Mouse (Mus musculus) liver, embryonic 15.5 days (tissue): ENCODE measurements around the gene Pmepa1. TPM values are rescaled to one million over a fixed set of nuclear protein-coding genes. Genes with fewer than 3 reads are reported as not detected.

Experiments
- ATAC-seq: fragments of 200-750 bp; cut with Nextera tagmentation; 2 replicates; pipeline ENCODE4 v1.8.0; 2017; ENCODE audit warnings: moderate number of reproducible peaks, mild to moderate bottlenecking, moderate library complexity; ENCODE audit not compliant: insufficient read depth
- H3K27ac ChIP-seq: fragments of 300-500 bp; sonication (generic); replicated peaks from 2 replicates; pipeline ENCODE4 v1.5.1; 2015; ENCODE audit warnings: mild to moderate bottlenecking, inconsistent platforms
- H3K27me3 ChIP-seq: fragments of 300-500 bp; sonication (generic); 2 replicates; pipeline ENCODE4 v1.6.1; 2015; ENCODE audit warnings: mild to moderate bottlenecking, inconsistent platforms
- H3K36me3 ChIP-seq: fragments of 300-500 bp; sonication (generic); replicated peaks from 2 replicates; pipeline ENCODE4 v1.6.1; 2015; ENCODE audit warnings: moderate library complexity, mild to moderate bottlenecking, inconsistent platforms
- H3K4me1 ChIP-seq: fragments of 300-500 bp; sonication (generic); replicated peaks from 2 replicates; pipeline ENCODE4 v1.6.1; 2015; ENCODE audit warnings: inconsistent platforms
- H3K4me2 ChIP-seq: fragments of 300-500 bp; sonication (generic); 2 replicates; pipeline ENCODE4 v1.6.1; 2015; ENCODE audit warnings: moderate library complexity, mild to moderate bottlenecking, inconsistent platforms
- H3K4me3 ChIP-seq: fragments of 300-500 bp; sonication (generic); replicated peaks from 2 replicates; pipeline ENCODE4 v1.5.1; 2015; ENCODE audit warnings: mild to moderate bottlenecking, inconsistent platforms
- H3K9ac ChIP-seq: fragments of 300-500 bp; sonication (generic); 2 replicates; pipeline ENCODE4 v1.6.1; 2015; ENCODE audit warnings: moderate library complexity, mild to moderate bottlenecking, inconsistent platforms
- H3K9me3 ChIP-seq: fragments of 300-500 bp; sonication (generic); replicated peaks from 2 replicates; pipeline ENCODE4 v1.6.1; 2016; ENCODE audit warnings: inconsistent platforms
- WGBS: fragments of 180-500 bp; shearing (Covaris S2); methylation state at CpG from one replicate; pipeline ENCODE4 v1.1.7; 2015; ENCODE audit warnings: mixed read lengths; ENCODE audit not compliant: insufficient replicate concordance; 5-methylcytosine and 5-hydroxymethylcytosine counted together
- polyA plus RNA-seq: library from polyadenylated mRNA; unstranded; fragments of >200 nt; fragmentation: Nextera tagmentation; extraction: Ambion mirVana; gene quantifications from 2 replicates; pipeline ENCODE4 v1.2.1, GENCODE M21; 2015

The Pmepa1 gene
- polyA plus RNA-seq, 1 experiment from 2014 or later: 0.12 TPM

DNA sequence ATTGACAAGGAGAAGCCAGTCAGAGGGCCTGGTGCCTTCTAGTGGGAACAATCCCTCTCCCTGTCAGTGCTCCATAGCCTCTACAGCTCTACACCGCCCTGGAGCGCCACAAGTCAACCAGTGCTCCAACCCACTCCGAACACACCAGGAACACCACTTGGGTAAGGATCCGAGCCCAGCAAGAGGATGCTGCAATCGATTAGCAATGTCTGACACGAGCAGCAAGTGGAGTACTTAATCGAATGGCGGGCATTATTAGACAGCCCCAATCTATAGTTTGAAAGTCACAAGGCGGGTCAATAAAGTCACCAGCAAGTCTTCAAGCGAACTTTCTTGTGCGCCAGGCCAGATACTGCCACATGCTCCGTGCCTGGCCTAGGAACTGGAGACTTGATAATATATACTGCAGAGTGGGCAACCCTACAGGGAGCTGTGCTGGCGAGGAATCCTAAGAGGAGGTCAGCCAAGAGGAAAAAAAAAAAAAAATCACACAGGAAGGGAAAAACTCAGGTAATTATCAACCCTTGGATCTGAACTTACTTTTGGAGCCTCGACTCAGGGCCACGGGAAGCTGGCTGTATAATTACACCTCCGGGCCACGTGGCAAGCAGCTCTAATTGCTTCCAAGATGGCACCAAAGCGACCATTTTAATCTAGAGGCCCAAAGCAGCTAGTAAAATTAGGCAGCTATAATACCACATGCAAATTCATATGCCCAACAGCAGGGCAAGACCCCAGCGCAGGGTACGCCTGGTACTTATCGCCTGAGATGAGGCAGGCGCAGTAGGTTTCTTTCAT lies 10.7 kb downstream of the Pmepa1 start:
- H3K27ac ChIP-seq: no peak overlapping the region
- H3K27me3 ChIP-seq: peaks cover 34% of the 10 kb centered on the region
- no peak for ATAC-seq
- H3K9ac ChIP-seq: no peak overlapping the region
- 74% methylated on average over 22 of the region's 22 CpGs for WGBS
- no peak overlapping the region for H3K4me2 ChIP-seq
- no peaks in the 10 kb centered on the region for H3K4me1 ChIP-seq
- H3K4me3 ChIP-seq: no peak overlapping the region
- H3K36me3 ChIP-seq: no peaks in the 10 kb centered on the region
- no peaks in the 10 kb centered on the region for H3K9me3 ChIP-seq

DNA sequence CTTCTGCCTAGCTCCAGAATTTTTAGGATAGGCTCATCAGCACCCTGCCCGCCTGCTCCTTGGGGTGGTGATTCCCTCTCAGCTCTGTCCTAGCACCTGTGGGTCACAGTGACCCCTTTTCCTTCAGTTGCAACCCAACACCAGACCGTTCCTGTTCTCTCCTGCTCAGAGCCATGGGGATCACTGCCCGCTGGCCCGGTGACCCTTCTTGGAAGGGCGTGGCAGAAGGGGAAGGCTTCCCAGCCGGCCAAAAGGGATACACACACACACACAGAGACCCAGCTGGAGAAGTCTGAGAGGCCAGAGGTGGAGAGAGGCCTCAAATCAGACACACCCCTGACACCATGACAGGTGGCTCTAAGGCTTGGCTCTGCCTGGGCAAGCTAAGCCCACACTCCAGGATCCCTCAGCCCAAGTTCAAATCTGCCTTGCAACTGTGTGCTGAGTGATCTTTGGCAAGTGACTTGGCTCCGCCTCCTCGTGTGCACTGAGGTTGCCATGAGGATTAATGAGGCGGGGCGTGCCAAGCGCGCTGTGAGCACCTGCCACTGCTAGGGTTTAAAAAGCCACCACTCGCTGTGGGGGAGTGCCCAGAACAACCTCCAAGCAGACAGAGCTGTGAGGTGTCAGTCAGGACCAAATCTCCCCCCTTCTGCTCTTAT lies 11.7 kb downstream of the Pmepa1 start:
- WGBS: 42% methylated on average over 13 of the region's 13 CpGs
- no peak for ATAC-seq
- H3K4me1 ChIP-seq: no peaks in the 10 kb centered on the region

DNA sequence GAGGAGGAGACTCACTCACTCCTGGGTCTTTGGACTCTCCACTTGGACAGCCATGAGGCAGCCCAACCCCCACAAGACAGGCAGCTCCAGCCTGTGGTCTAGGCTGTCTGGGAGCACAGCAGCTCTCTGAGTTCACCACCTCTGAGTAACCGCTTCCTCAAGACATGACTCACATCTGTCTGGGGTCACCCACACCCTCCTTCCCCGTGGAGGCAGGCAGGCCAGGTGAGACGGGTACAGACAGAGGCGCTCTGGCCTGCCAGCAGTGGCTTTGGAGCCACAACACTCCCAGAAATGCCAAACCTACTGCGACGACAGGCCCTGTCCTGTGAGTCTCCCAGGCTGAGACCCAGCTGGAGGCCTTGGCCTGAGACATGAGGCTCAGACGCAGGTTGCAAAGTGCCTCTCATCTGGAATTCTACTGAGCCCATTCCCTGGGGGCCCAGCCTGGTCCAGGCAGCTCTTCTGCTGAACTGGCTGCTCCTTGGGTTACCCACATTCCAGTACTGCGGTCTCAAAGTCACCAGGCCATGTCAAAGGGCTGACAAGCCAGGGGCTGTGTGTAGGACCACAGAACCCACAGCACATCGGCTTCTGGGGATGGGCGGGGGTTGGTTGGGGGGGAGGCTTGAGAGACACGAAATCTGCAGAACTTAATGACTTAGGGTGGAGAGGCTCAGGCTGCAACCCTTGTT lies 12.6 kb downstream of the Pmepa1 start:
- H3K4me1 ChIP-seq: no peaks in the 10 kb centered on the region
- peaks cover 18% of the 10 kb centered on the region for H3K27me3 ChIP-seq
- no peak overlapping the region for H3K4me2 ChIP-seq
- no peak overlapping the region for H3K27ac ChIP-seq
- no peak overlapping the region for H3K9ac ChIP-seq
- no peak overlapping the region for H3K4me3 ChIP-seq
- H3K9me3 ChIP-seq: no peaks in the 10 kb centered on the region
- WGBS: 34% methylated on average over 11 of the region's 11 CpGs
- H3K36me3 ChIP-seq: no peaks in the 10 kb centered on the region
- no peak for ATAC-seq

More for the DNA sequence above, 11.7 kb downstream of the Pmepa1 start:
- H3K27me3 ChIP-seq: peaks cover 25% of the 10 kb centered on the region
- H3K9me3 ChIP-seq: no peaks in the 10 kb centered on the region
- H3K4me2 ChIP-seq: no peak overlapping the region
- H3K36me3 ChIP-seq: no peaks in the 10 kb centered on the region
- H3K4me3 ChIP-seq: no peak overlapping the region
- H3K9ac ChIP-seq: no peak overlapping the region
- H3K27ac ChIP-seq: no peak overlapping the region

DNA sequence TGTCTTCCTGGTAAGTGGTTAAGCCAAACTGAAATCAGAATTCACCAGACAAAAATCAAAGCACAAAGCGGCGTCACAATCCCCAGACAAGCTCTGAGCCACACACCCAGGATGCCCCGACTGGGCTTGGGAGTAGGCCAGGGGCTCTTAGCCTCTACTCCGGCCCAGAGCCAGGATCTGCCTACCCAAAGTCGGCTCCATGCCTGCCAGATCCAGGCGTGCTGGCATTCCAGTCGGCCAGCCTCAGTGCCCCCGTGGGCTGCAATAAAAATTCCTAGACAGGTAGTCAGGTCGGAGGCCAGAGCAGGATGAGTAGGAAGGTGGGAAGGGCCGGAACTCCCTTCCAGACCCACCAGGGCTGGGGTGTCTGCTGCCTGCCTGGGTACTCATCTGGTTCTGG lies 14.8 kb downstream of the Pmepa1 start:
- H3K9me3 ChIP-seq: no peaks in the 10 kb centered on the region
- no peak overlapping the region for H3K4me2 ChIP-seq
- no peak overlapping the region for H3K9ac ChIP-seq
- H3K4me3 ChIP-seq: no peak overlapping the region
- H3K36me3 ChIP-seq: no peaks in the 10 kb centered on the region
- no peak for ATAC-seq
- no peaks in the 10 kb centered on the region for H3K4me1 ChIP-seq
- WGBS: 56% methylated on average over 10 of the region's 10 CpGs
- H3K27me3 ChIP-seq: peaks cover 5% of the 10 kb centered on the region; the same call in 1 of the 2 replicates
- H3K27ac ChIP-seq: no peak overlapping the region

DNA sequence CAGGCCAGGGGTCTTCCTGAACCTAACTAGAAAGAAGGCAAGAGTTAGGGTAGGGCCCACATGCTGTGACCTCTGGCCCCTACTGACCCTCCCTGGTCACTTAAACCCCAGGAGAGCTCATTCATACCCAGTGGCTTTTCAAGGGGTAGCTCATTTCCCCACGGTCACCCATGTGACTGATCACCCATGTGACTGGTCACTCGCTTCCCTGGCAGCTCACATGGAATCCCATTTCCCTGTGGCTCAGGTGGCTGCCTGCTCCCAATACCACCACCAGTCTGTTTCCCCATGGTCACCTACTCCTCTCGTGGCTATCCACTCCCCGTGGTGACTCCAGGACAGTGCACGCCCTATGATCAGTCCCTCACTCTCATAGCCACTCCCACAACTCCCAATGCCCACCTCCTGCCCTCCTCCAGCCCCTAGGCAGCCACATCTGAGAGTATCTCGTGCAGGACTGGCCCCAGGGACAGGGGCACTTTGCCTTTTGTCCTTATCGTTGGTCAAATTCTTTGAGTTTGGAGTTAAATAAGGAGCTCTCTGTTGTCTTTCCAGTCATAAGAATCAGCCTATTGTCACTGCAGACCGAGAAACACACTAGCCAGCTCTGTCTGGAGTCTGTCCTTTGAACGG lies 17.8 kb downstream of the Pmepa1 start:
- Histone ChIP-seq H3K9me3 (no peaks in the 10 kb centered on the region), H3K4me1 (no peaks in the 10 kb centered on the region), H3K4me2 (no peak overlapping the region), H3K27me3 (no peaks in the 10 kb centered on the region), H3K9ac (no peak overlapping the region), H3K27ac (no peak overlapping the region), H3K36me3 (no peaks in the 10 kb centered on the region), H3K4me3 (no peak overlapping the region)
- WGBS: 51% methylated on average over 9 of the region's 9 CpGs
- no peak for ATAC-seq

DNA sequence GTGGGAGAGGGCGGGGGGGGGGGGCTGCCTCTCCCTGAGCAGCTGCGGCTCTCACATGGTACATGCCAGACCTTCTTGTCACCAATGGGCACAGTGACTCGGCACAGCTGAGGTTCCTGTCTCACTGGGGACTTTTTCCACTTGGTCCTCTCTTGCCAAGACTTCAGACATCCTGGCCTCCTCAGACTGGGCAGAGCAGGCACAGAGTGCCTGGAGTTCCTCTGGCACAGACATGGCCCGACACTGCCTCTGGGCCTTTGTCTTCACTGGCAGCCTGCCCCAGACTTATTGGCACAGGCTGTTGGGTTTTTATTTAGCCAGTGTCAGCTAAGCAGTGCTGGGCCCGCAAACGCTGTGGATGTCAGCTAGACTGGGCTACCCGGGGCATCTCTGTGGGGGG lies 18.7 kb downstream of the Pmepa1 start:
- Histone ChIP-seq H3K4me1 (no peaks in the 10 kb centered on the region), H3K9ac (no peak overlapping the region), H3K27me3 (no peaks in the 10 kb centered on the region), H3K9me3 (no peaks in the 10 kb centered on the region), H3K4me2 (no peak overlapping the region), H3K36me3 (no peaks in the 10 kb centered on the region), H3K27ac (no peak overlapping the region), H3K4me3 (no peak overlapping the region)
- no peak for ATAC-seq
- WGBS: 51% methylated on average over 7 of the region's 7 CpGs

DNA sequence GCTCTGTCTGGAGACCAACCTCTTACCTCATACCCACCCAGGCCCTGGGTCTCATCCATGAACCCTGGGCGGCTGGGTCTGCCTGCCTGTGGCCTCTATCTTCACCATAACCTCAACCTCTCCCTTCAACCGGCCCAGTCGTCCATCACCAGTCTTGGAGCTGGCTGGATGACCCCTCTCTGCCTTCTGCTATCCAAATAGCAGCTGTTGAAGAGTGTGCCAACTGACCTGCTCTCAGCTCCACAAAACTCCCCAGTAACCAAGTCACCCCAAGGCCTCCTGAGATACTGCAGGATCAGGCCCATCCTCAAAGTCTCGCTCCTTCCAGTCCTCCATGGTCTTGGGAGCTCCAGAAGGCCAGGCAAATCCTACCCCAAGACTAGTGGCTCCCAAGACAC lies 19.8 kb downstream of the Pmepa1 start:
- H3K27me3 ChIP-seq: no peaks in the 10 kb centered on the region
- H3K4me2 ChIP-seq: no peak overlapping the region
- no peak overlapping the region for H3K9ac ChIP-seq
- no peaks in the 10 kb centered on the region for H3K36me3 ChIP-seq
- H3K4me1 ChIP-seq: no peaks in the 10 kb centered on the region
- ATAC-seq: no peak
- H3K9me3 ChIP-seq: no peaks in the 10 kb centered on the region
- 49% methylated on average over 4 of the region's 4 CpGs for WGBS
- H3K27ac ChIP-seq: no peak overlapping the region
- no peak overlapping the region for H3K4me3 ChIP-seq

DNA sequence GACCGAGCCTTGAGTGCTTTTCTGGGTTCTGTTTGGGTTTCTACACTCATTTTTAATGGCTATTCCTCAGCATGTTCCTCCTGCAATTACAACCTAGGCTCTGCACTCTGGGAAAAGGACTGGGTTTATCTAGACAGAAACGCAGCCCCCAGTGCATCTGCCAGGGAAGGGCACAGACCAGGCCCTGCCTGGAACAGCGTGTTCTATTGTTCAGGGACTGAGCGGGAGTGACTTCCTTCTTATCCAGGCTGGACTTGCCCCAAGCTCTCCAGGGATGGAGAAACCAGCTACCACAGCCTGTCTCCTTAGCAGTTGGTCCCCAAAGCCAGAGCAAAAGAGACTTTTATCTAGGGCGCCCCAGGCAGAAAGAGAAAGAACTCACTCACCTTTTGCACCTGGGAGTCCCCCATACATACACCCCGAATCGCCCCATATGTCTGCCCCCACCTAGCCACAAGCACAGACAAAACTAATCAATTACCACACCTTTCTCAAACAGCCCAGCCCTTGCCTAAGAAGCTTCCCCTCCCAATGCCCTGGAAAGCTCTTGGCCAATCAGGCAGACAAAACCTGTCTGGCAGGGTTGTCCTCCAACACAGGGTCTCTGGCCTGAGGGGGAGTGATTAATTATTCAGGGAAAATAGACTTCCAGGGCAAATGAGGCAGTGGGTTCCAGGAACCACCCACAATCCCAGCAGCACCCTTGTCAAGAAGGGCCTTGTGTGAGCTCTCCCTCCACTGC lies 20.4 kb downstream of the Pmepa1 start:
- no peaks in the 10 kb centered on the region for H3K27me3 ChIP-seq
- H3K36me3 ChIP-seq: no peaks in the 10 kb centered on the region
- H3K9ac ChIP-seq: no peak overlapping the region
- H3K9me3 ChIP-seq: no peaks in the 10 kb centered on the region
- 42% methylated on average over 7 of the region's 7 CpGs for WGBS
- no peak overlapping the region for H3K4me3 ChIP-seq
- no peak overlapping the region for H3K4me2 ChIP-seq
- H3K27ac ChIP-seq: no peak overlapping the region
- no peak for ATAC-seq
- H3K4me1 ChIP-seq: no peaks in the 10 kb centered on the region

DNA sequence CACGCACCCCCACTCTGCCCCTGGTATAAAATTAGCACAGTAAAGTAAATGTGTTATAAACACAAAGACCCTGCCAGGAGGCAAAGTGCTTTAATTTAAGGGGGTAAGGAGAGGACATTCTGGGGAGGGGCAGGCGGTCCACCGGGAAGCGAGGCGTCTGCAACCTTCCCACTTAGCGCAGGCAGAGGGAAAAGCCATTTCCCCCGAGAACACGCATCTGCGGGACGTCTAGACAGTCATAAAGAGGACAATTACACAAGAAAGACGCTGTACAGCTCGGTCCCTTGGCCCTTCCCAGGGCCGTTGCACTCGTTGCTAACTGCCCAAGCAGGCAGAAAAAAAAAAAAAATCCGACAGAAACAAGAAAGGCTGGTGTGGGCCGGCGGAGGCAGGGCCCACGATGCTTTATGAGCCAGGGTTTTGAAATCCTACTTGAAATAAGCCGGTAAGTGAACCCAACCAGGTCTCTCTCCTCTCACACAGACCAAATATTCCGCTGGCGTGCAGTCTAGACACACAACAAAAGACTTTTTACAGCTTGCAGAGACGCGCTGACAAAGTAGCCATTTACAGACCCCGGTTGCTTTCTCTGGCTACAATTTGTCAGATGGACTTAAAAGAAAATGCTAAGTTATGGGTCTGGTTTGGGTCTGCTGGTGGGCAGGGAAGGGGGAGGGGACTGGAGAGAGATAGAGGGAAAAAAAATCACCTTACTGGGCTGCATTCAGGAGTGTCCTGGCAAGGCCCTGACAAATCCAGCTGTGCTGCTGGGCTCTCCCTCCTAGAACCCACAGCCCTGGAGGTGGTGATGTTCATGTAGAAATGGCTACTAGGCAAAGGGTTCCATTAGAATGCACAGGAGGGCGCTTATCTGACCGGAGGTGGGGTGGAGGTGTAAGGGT lies 22.3 kb downstream of the Pmepa1 start:
- Histone ChIP-seq H3K36me3 (no peaks in the 10 kb centered on the region), H3K4me3 (no peak overlapping the region), H3K27me3 (no peaks in the 10 kb centered on the region), H3K27ac (no peak overlapping the region), H3K4me1 (no peaks in the 10 kb centered on the region), H3K4me2 (no peak overlapping the region), H3K9me3 (no peaks in the 10 kb centered on the region), H3K9ac (no peak overlapping the region)
- 57% methylated on average over 26 of the region's 26 CpGs for WGBS
- ATAC-seq: no peak

DNA sequence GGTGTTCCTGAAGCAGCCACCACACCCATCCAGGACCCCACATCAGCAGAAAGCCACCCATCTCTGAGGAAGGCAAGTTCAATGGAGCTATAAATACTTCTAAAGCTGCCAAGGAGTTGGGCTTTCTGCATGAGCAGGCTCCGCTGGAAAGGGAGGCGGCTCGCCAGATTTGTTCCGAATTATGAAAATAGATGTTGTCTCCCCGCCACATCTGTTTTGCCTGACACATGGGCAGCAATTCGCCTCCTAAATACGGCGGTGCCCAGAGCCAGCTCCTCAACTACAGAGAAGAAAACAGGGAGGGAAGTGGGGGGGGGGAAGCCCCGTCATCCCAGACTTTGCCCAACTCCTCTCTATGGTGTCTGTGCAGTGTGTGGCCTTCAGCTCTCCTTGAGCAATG lies 24.7 kb downstream of the Pmepa1 start:
- Histone ChIP-seq H3K9ac (no peak overlapping the region), H3K27ac (no peak overlapping the region), H3K9me3 (no peaks in the 10 kb centered on the region), H3K36me3 (no peaks in the 10 kb centered on the region), H3K27me3 (no peaks in the 10 kb centered on the region), H3K4me3 (no peak overlapping the region), H3K4me2 (no peak overlapping the region), H3K4me1 (no peaks in the 10 kb centered on the region)
- ATAC-seq: no peak
- WGBS: 67% methylated on average over 9 of the region's 9 CpGs
